Mouse (Mus musculus) liver, embryonic 15.5 days (tissue): ENCODE results near the gene Hoxa9. TPM values are rescaled to one million over a fixed set of nuclear protein-coding genes. Genes with fewer than 3 reads are reported as not detected.
A peak's percentile ranks its signal among the peaks of the same experiment; 100 is the strongest.

Experiments used
- ATAC-seq: fragments of 200-750 bp; cut with Nextera tagmentation; 2 replicates; pipeline ENCODE4 v1.8.0; 2017; ENCODE audit warnings: moderate number of reproducible peaks, mild to moderate bottlenecking, moderate library complexity; ENCODE audit not compliant: insufficient read depth
- H3K27ac ChIP-seq: fragments of 300-500 bp; sonication (generic); replicated peaks from 2 replicates; pipeline ENCODE4 v1.5.1; 2015; ENCODE audit warnings: mild to moderate bottlenecking, inconsistent platforms
- H3K27me3 ChIP-seq: fragments of 300-500 bp; sonication (generic); 2 replicates; pipeline ENCODE4 v1.6.1; 2015; ENCODE audit warnings: mild to moderate bottlenecking, inconsistent platforms
- H3K36me3 ChIP-seq: fragments of 300-500 bp; sonication (generic); replicated peaks from 2 replicates; pipeline ENCODE4 v1.6.1; 2015; ENCODE audit warnings: moderate library complexity, mild to moderate bottlenecking, inconsistent platforms
- H3K4me1 ChIP-seq: fragments of 300-500 bp; sonication (generic); replicated peaks from 2 replicates; pipeline ENCODE4 v1.6.1; 2015; ENCODE audit warnings: inconsistent platforms
- H3K4me2 ChIP-seq: fragments of 300-500 bp; sonication (generic); 2 replicates; pipeline ENCODE4 v1.6.1; 2015; ENCODE audit warnings: moderate library complexity, mild to moderate bottlenecking, inconsistent platforms
- H3K4me3 ChIP-seq: fragments of 300-500 bp; sonication (generic); replicated peaks from 2 replicates; pipeline ENCODE4 v1.5.1; 2015; ENCODE audit warnings: mild to moderate bottlenecking, inconsistent platforms
- H3K9ac ChIP-seq: fragments of 300-500 bp; sonication (generic); 2 replicates; pipeline ENCODE4 v1.6.1; 2015; ENCODE audit warnings: moderate library complexity, mild to moderate bottlenecking, inconsistent platforms
- H3K9me3 ChIP-seq: fragments of 300-500 bp; sonication (generic); replicated peaks from 2 replicates; pipeline ENCODE4 v1.6.1; 2016; ENCODE audit warnings: inconsistent platforms
- WGBS: fragments of 180-500 bp; shearing (Covaris S2); methylation state at CpG from one replicate; pipeline ENCODE4 v1.1.7; 2015; ENCODE audit warnings: mixed read lengths; ENCODE audit not compliant: insufficient replicate concordance; 5-methylcytosine and 5-hydroxymethylcytosine counted together
- polyA plus RNA-seq: library from polyadenylated mRNA; unstranded; fragments of >200 nt; fragmentation: Nextera tagmentation; extraction: Ambion mirVana; gene quantifications from 2 replicates; pipeline ENCODE4 v1.2.1, GENCODE M21; 2015

The Hoxa9 gene
- polyA plus RNA-seq, 1 experiment from 2014 or later: 0.43 TPM

GRCm38 (mm10) chr6:52190906-52191810 is 39.7 kb downstream of the Hoxa9 start, which contains the start of gene Hoxa4:
TSS of gene Hoxa4 (minus strand) at chr6:52191753.
- H3K4me3 ChIP-seq: peak within 1 kb of the TSS; percentile 56
- under 1% methylated on average over 74 of the region's 102 CpGs for WGBS
- H3K27me3 ChIP-seq: peaks cover 99% of the 10 kb centered on the region
- H3K9ac ChIP-seq: peak within 1 kb of the TSS; percentile 25; the same call in 1 of the 2 replicates
- H3K9me3 ChIP-seq: no peaks in the 10 kb centered on the region
- no peak for ATAC-seq
- peak within 1 kb of the TSS; percentile 72 for H3K4me2 ChIP-seq
- no peak within 1 kb of the TSS for H3K27ac ChIP-seq
- H3K4me1 ChIP-seq: peaks cover 10% of the 10 kb centered on the region
- H3K36me3 ChIP-seq: no peaks in the 10 kb centered on the region

GRCm38 (mm10) chr6:52190410-52190809 is 40.5 kb downstream of the Hoxa9 start:
- ATAC-seq: no peak
- WGBS: 25% methylated on average over 23 of the region's 23 CpGs
- Histone ChIP-seq H3K9ac (no peak overlapping the region), H3K4me1 (peaks cover 10% of the 10 kb centered on the region), H3K27me3 (peaks cover 99% of the 10 kb centered on the region), H3K36me3 (no peaks in the 10 kb centered on the region), H3K4me3 (no peak overlapping the region; the same call in 1 of the 2 replicates), H3K9me3 (no peaks in the 10 kb centered on the region), H3K27ac (no peak overlapping the region), H3K4me2 (no peak overlapping the region)

- Histone ChIP-seq H3K9me3 (no peaks in the 10 kb centered on the region), H3K4me1 (peaks cover 10% of the 10 kb centered on the region), H3K9ac (no peak overlapping the region), H3K4me2 (no peak overlapping the region), H3K27ac (no peak overlapping the region), H3K36me3 (no peaks in the 10 kb centered on the region), H3K4me3 (no peak overlapping the region), H3K27me3 (peaks cover 100% of the 10 kb centered on the region)
- no peak for ATAC-seq
- 35% methylated on average over 8 of the region's 8 CpGs for WGBS
Observed at GRCm38 (mm10) chr6:52189909-52190308, 41.0 kb downstream of the Hoxa9 start.

GRCm38 (mm10) chr6:52189172-52189591 is 41.7 kb downstream of the Hoxa9 start:
- Histone ChIP-seq H3K27me3 (peaks cover 100% of the 10 kb centered on the region), H3K4me1 (peaks cover 10% of the 10 kb centered on the region), H3K27ac (no peak overlapping the region), H3K9me3 (no peaks in the 10 kb centered on the region), H3K36me3 (no peaks in the 10 kb centered on the region), H3K9ac (no peak overlapping the region), H3K4me2 (no peak overlapping the region), H3K4me3 (no peak overlapping the region)
- WGBS: 40% methylated on average over 5 of the region's 5 CpGs
- ATAC-seq: no peak

- Histone ChIP-seq H3K9ac (no peak overlapping the region), H3K27ac (no peak overlapping the region), H3K36me3 (no peaks in the 10 kb centered on the region), H3K9me3 (no peaks in the 10 kb centered on the region), H3K4me2 (no peak overlapping the region), H3K4me1 (peaks cover 11% of the 10 kb centered on the region; the same call in 1 of the 2 replicates), H3K27me3 (peaks cover 93% of the 10 kb centered on the region), H3K4me3 (no peak overlapping the region)
- ATAC-seq: no peak
- 31% methylated on average over 1 of the region's 1 CpGs for WGBS
Observed at GRCm38 (mm10) chr6:52186500-52186899, 44.4 kb downstream of the Hoxa9 start.

- H3K9me3 ChIP-seq: no peaks in the 10 kb centered on the region
- no peak overlapping the region for H3K27ac ChIP-seq
- ATAC-seq: no peak
- peaks cover 93% of the 10 kb centered on the region for H3K27me3 ChIP-seq
- 41% methylated on average over 3 of the region's 3 CpGs for WGBS
- no peak overlapping the region for H3K4me2 ChIP-seq
- no peak overlapping the region for H3K4me3 ChIP-seq
- peaks cover 9% of the 10 kb centered on the region; the same call in 1 of the 2 replicates for H3K4me1 ChIP-seq
- H3K36me3 ChIP-seq: no peaks in the 10 kb centered on the region
- no peak overlapping the region for H3K9ac ChIP-seq
Observed at GRCm38 (mm10) chr6:52185834-52186233, 45.1 kb downstream of the Hoxa9 start.

- no peaks in the 10 kb centered on the region for H3K9me3 ChIP-seq
- H3K4me1 ChIP-seq: peaks cover 9% of the 10 kb centered on the region; the same call in 1 of the 2 replicates
- H3K4me2 ChIP-seq: no peak overlapping the region
- no peak overlapping the region for H3K27ac ChIP-seq
- no peaks in the 10 kb centered on the region for H3K36me3 ChIP-seq
- no peak overlapping the region for H3K9ac ChIP-seq
- WGBS: 8% methylated on average over 19 of the region's 19 CpGs
- H3K4me3 ChIP-seq: no peak overlapping the region
- H3K27me3 ChIP-seq: peaks cover 93% of the 10 kb centered on the region
- no peak for ATAC-seq
Observed at GRCm38 (mm10) chr6:52185222-52185621, 45.7 kb downstream of the Hoxa9 start.

GRCm38 (mm10) chr6:52184668-52185067 is 46.2 kb downstream of the Hoxa9 start:
- no peak overlapping the region for H3K4me2 ChIP-seq
- H3K27ac ChIP-seq: no peak overlapping the region

GRCm38 (mm10) chr6:52183311-52184080 is 47.4 kb downstream of the Hoxa9 start:
- Histone ChIP-seq H3K4me1 (peaks cover 9% of the 10 kb centered on the region; the same call in 1 of the 2 replicates), H3K9ac (no peak overlapping the region), H3K4me2 (no peak overlapping the region), H3K27me3 (peaks cover 93% of the 10 kb centered on the region), H3K27ac (no peak overlapping the region), H3K9me3 (no peaks in the 10 kb centered on the region), H3K4me3 (no peak overlapping the region), H3K36me3 (no peaks in the 10 kb centered on the region)
- 41% methylated on average over 10 of the region's 10 CpGs for WGBS
- peak; percentile 37; the same call in 1 of the 2 replicates for ATAC-seq

More at GRCm38 (mm10) chr6:52184668-52185067, 46.2 kb downstream of the Hoxa9 start:
- 27% methylated on average over 6 of the region's 6 CpGs for WGBS
- Histone ChIP-seq H3K27me3 (peaks cover 93% of the 10 kb centered on the region), H3K4me3 (no peak overlapping the region), H3K4me1 (peaks cover 9% of the 10 kb centered on the region; the same call in 1 of the 2 replicates), H3K9ac (no peak overlapping the region), H3K36me3 (no peaks in the 10 kb centered on the region), H3K9me3 (no peaks in the 10 kb centered on the region)
- no peak for ATAC-seq

GRCm38 (mm10) chr6:52182793-52183192 is 48.1 kb downstream of the Hoxa9 start:
- Histone ChIP-seq H3K36me3 (no peaks in the 10 kb centered on the region), H3K27me3 (peaks cover 93% of the 10 kb centered on the region), H3K4me2 (no peak overlapping the region), H3K4me1 (peaks cover 9% of the 10 kb centered on the region; the same call in 1 of the 2 replicates), H3K4me3 (no peak overlapping the region), H3K9me3 (no peaks in the 10 kb centered on the region), H3K9ac (no peak overlapping the region), H3K27ac (no peak overlapping the region)
- ATAC-seq: no peak
- 53% methylated on average over 1 of the region's 1 CpGs for WGBS

- no peaks in the 10 kb centered on the region for H3K36me3 ChIP-seq
- no peak overlapping the region for H3K4me2 ChIP-seq
- no peak overlapping the region for H3K27ac ChIP-seq
- H3K4me1 ChIP-seq: peaks cover 9% of the 10 kb centered on the region; the same call in 1 of the 2 replicates
- H3K9me3 ChIP-seq: no peaks in the 10 kb centered on the region
- no peak overlapping the region for H3K9ac ChIP-seq
- H3K27me3 ChIP-seq: peaks cover 93% of the 10 kb centered on the region
- no peak overlapping the region for H3K4me3 ChIP-seq
- 52% methylated on average over 2 of the region's 2 CpGs for WGBS
- no peak for ATAC-seq
Observed at GRCm38 (mm10) chr6:52182030-52182429, 48.9 kb downstream of the Hoxa9 start.
